Mouse (Mus musculus) frontal cortex, postnatal 36 days (tissue): ENCODE results near the gene Sh3rf3.
A peak's percentile ranks its signal among the peaks of the same experiment; 100 is the strongest.
"Not testable (repeated sequence)": the region's sequence is repeated elsewhere in the genome, so short reads cannot be mapped to it uniquely, and the experiment has no call there.

Experiments
- DNase-seq, 2 experiments: peaks; one replicate each; pipeline ENCODE4 v3.0.0; 2022; ENCODE audit warnings: low spot score in 2 of 2

The Sh3rf3 gene

DNA sequence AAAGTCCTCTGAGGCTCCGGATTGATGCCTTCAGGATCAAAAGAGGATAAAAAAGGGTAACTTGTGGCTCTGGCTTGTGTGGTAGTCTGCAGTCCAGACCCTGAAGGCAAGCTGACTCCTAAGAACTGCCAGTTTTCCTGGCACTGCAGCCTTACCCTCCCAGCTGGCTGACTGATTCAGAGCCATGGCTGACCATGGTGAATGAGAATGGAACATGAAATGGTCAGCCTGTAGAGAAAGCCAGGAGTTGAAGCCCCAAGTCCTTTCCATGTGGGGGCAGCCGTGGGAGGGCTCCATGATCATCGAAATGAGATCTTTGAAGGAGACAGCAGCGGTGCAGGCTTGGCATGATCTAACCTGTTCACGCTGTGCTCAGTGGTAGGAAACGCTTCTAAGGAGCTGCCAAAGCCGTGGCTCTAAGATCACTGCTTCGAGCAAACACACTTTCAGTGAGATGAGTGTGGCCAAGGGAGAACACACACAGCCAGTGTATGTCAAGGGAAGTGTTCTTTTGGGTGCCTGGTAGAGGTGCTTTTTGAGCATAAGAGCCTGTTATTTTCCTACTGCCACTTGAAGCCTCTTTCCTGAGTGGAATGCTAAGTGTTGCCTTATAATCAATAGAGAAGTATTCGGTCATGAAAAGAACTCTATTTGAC is 168.6 kb downstream of the Sh3rf3 start:
- DNase-seq: no peak

DNA sequence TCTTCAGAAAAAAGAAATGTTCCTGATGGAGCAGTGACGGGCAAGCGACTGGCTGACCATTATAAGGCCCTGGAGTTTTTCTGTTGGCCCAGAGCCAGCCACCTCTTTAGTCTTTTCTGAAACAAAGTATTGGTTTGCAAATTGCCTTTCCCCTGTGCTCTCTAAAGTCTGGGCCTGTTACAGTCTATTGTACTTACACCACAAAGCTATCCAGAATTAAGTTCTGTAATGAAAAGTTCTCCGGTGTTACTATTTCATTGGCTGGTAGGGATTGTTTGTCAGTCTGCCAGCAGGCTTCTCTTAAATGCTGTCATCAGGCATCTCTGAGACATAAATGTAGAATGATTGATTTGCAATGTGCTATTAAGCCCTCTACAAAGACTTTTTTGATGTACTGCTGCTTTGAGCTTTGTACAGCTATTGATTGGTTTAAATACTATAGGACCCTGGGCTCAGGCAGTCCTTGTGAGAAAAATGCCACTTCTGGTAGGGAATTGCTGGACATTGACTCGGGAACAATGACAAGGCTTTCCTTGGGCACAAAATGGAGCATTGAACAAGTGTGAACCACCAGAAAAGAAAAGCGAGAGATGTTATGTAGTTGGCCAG is 169.5 kb downstream of the Sh3rf3 start:
- DNase-seq: no peak

DNA sequence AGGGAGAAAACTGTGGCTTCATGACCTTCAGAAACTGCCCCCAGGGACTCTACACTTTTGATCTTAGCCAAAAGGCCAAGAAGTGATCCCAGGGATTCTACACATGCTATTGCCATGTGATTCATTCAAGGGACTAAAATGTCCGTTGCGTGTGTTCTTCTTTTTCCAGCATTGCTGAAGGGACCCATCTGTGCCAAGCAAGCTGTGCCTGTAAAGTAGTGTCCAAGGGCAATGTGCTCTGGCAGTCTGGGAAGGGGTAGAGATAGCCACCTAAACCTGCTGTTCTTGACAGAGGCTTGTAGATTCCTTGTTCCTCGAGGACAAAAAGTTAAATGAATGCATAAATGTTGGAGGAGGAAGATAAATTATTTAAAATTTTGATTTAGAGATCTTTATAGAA is 178.5 kb downstream of the Sh3rf3 start:
- DNase-seq: no peak

DNA sequence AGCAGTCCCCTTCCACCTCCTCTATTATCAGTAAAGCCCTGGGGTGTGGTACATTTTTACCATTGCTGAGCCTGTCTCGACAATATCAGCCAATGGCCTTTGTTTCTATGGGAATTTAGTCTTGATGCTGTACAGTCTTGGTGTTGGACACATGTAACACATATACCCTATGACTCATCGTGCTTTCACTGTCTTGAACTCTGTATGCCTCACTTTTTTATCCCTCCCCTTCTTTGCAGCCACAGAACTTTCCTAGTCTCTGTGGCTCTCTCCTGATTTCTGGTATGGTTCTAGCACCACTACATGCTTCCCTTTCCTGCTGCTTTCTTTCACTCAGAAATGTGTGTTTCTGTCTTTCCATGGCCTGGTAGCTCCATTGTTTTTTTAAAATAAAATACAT is 181.6 kb downstream of the Sh3rf3 start:
- DNase-seq: no peak

DNA sequence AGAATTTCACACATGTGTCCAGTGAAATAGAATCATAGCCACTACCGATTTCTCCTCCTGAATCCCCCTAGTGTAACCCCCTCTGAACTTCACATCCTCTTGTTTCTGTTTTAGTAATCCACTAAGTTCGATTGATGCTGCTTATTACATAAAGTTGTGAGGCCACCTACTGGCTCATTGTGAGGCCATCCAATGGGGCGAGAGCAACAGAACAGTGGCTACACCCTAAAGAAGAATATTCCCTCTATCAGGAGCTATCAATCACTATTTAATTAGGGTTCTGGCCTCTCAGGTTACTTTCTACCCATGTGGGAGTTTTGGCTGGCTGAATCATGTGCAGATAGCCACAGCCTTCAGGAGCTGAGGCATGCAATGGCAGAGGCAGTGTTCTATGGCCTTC is 182.0 kb downstream of the Sh3rf3 start:
- DNase-seq: no peak

DNA sequence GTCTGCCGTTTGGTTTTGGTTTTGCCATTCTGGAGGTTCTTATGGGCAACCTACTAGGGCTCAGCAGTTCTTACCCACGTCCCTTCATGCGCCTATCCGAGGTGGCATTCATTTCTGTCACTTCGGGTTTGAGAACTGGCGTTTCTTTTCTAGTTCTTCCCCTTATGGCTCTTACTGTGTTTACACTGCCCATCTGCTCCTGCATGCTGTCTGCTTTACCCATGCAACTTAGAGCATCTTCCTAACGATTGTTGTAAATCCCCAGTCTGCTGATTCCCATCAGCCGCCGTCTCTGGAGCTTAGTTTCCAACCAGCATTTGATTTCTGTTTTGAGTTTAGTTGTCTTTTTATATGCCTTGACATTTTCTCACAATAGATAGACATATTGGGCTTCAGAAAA is 189.2 kb downstream of the Sh3rf3 start:
- peak in 1 of 2 experiments; percentile 42 for DNase-seq

DNA sequence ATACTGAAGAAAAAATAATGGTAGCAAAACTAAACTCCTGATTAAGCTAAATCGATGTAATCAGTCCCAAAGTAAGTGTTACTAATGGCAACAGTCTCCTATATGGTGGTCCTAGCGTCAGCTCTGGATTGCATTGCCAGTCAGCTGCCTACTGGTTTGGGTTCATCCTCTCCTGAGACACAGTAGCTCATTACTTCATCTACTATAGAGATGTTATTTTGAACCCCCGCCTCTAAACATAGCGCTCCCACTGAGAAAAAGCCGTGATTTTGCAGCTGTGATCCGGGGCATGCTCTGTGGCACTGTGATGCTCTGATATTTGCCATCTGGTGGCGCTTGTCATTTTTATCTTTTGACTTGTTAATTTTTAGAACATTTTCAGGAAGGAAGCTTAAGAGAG is 198.3 kb downstream of the Sh3rf3 start:
- no peak for DNase-seq

DNA sequence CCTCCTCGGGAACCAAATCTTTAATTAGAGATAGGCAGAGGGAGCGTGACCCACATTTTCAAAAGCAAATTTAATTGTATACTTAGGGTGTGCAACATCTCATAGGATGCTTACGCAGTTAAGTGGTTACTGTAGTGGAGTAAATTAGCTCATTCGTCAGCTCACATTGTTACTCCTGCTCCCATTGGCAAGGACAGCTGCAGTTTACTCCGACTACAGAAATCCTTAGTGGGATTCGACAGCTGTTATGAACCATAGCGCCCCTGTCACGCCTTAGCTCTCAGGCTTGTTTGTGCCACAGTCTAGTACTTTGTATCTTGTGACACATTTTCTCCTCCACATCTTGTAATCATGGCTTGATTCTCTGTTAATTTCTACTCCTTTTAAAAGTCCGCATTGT is 200.5 kb downstream of the Sh3rf3 start:
- DNase-seq: no peak

DNA sequence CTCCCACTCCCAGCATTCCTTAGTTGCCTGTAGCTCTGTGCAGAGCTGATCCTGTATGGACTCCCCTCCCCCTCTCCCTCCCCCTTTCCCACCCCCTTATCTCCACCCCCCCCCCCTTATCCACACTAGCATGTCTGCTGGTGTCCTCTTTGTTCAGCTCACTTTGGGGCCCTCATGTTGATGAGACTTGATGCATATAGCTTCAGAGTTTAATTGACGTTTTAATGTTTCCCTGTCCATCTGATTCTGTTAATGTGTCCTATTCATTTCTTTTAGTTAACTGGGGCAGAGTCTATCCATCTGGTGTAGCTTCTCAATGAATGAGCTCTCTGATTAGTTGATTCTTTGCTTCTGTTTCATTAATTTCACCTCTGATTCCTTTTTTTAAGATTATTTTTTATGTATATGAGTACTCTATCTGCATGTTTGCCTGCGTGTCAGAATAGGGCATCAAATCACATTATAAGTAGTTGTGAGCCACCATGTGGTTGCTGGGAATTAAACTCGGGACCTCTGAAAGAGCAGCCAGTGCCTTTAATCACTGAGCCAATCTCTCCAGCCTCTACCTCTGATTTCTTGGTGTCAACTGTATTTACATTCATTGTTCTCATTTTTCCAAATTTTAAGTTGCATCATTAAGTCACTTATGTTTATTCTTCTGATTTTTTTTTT is 206.3 kb downstream of the Sh3rf3 start:
- DNase-seq: no peak

DNA sequence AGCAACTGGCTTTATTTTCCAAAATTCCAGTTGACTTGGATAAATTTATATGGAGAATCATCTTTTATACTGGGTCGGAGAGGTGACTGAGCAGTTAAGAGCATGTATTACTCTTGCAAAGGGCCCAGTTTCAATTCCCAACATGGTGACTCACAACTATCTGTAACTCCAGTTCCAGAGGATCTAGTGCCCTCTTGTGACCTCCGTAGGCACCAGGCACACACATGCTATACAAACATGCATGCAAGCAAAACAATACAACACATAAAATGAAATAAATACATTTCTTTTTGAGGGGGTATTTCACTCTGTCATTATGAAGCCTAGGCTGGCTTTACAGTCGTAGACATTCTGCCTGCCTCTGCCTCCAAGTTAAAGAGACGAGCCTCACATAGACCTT is 237.3 kb downstream of the Sh3rf3 start:
- DNase-seq: no peak

DNA sequence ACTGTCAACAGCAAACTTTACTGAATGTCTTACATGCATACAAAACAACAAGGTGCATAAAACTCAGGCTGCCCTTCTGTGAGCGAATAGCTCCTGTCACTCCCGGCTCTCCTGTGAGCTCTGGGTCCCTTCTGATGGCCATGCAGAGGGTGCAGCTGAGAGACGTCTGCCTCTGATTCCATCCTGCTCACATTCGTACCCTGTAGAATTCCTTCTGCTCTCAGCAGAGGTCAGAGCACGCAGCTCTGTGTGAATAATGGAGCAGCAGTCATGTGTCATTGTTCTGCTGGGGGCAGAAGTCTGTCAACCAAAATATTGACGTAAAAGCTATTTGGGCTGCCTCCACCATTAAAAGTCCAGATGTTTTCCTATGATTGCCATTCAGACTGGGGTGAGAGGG is 243.1 kb downstream of the Sh3rf3 start:
- no peak for DNase-seq

DNA sequence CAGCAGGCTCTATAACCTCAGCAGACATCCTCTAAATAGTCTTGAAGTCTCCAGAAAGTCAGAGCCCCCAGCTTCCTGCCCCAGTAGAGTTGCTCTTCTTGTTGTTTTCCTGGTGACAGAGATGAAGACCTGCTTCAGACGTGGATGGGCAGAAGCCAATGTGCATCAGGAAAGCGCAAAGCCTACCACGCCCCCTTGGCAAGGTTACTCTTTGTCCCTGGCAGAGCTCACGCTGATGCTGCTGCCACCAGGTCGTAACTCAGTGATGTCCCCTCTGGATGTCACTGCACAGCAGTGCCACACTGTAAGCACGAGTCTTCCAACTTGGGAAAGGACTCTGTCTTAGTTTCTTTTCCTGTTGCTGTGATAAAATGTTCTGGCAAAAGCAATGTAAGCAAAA is 253.6 kb downstream of the Sh3rf3 start:
- DNase-seq: no peak

DNA sequence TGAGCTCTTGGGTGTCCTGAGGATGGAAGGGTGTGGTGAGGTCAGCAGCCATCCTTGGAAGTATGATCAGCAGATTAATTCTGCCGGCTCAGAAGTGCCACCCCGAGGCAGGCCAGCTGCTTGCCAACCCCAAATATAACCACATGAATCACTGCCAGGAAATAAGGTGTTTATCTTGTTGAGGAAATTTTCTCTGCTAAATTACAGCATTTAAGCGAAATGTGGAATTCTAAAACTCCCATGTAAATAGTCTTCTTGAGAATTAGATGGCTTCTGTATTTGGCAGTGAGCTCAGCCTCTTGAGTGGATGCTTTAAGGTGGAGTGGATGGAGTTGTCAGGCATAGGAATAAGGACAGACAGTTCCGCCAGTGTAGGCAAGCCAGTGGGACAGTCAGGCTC is 259.7 kb downstream of the Sh3rf3 start:
- DNase-seq: no peak

DNA sequence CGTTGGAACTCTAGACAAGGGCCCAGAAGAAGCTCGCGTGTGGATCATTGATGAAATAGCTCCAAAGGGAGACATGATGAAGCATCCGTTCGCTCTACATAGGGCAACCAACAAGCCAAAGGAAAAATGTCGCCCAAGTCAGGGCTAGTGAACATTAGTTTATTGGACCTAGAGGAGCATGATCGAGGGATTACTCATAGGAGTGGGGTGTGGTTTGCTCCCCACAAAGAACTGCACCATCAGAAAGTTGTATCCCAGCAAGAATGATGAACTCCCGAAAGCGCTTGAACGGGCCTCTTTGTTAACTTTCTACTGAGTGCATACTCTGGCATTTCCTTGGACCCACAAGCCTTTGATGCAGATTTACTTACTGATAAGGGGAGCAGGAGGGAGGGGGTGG is 263.5 kb downstream of the Sh3rf3 start:
- DNase-seq: no peak

DNA sequence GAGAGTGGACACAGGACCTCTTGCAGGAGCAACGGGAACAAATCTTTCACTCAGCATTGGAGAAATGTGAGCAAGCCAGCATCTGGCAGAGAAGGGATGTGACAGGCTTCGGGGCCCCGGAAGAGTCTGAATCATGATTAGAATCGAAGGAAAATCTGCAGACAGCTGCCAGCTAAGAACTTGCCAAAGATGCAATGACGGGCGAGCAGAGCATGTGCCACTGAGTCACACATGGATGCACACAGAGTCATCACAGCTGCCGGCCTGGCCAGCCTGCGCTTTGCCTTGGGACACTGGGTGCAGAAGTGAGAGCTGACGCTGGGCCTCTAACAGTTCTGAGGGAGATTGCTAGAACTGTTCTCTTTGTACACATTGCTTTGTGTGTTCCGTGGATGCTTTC is 264.8 kb downstream of the Sh3rf3 start:
- DNase-seq: peak; percentile 39 to 54

DNA sequence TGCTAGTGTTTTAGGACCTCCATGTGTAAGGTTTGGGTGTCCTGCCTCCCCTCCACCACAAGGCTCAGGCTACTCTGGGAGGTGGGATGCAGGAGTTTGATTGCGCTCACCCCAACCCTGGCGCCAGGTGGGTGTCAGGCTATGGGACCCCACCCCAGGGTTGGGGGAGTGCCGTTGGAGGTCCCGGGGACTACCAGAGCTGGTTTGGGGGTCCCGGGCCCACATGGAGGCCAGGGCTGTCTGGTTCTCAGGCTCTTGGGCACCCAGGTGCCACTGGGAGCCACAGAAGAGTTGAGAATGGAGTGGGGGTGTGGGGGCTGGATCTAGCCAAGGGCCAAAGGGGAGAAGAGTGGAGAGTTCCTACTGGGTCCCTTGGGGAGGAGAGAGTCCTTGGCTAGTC is 272.4 kb downstream of the Sh3rf3 start:
- no peak for DNase-seq

DNA sequence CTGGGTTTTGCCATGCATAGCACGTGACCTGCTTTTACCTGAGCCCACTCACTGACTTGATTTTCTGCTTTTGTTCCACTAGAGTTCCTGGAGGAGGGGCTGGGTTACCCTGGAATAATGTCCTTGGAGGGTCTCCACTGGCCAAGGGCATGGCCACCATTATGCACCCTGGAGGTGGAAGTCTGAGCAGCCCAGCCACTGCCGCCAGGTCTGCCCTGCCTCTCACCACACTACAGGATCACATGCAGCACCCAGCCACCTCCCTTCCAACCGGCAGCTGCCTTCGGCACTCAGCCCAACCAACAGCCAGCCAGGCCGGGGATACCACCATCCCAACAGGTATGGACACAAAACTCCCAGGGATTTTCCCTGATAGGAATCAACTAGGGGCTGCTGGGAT is 273.4 kb downstream of the Sh3rf3 start:
- DNase-seq: no peak

DNA sequence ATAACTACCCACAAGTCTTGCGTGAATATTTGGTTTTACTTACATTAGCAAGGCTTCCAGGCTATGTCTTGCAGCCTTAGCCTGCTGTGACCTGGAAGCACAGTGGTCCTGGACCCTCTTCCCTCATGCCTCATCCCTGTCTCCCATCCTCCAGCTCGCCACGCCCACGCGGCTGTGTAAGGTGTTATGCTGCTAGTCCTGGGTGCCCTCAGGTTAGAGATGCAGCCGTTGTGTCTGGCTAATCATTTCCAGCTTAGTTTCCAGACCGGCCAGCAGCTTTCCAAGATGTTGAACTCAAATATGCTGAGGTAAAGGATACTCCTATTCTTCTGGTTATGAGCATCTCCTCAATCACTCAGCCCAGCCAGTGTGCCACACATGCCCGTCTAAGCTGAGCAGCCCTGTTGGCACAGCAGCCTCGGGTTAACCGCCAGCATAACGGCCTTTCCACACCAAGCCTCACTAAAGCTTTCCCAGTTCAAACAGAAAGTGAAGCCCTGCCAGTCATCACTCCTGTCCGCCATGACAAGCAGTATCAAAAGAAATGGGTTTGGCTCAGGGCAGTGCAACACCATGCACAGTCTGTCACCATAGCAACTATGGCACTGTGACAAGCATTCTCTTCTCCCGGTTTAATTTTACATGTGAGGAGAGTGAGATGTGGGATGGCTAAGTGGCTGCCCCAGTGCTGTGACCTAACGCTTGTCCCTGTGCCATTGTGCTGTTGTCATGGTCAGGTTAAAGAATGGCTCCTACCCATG is 276.9 kb downstream of the Sh3rf3 start:
- DNase-seq: peak; percentile 47 to 72

DNA sequence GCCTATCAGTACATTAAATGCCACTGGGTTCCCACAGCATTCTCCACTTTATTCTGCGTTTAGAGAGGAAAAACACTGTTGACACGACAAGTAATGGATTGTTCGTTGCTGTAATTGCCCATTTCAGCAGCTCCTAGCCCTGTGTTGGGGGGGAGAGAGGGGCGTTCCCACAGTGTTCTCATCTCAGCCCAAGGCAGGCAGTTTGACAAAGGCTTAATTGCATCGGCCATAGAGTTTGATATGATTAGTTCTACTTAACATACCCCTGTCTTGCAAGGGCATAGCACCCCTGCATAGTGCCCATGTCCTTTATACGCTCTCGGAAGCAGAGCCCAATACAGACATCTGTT is 277.4 kb downstream of the Sh3rf3 start:
- no peak for DNase-seq

DNA sequence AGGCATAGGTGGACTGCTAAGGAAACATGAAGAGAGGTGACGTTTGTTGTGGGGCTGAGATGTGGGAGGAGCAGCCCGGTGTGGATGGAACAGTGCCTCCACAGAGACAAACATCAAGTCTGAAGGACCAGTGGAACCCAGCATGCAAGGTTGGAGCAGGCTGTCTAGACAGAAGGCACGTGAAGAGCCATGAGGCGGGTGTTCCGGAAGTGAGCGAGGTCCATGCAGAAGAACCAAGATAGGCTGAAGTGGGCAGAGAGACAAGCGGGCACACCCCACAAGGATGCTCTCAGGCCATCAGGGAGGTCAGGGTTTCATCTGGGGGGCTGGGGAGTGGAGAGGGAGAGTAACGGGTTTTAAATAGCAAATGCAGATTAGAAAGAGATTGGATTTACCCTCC is 278.4 kb downstream of the Sh3rf3 start:
- no peak for DNase-seq

DNA sequence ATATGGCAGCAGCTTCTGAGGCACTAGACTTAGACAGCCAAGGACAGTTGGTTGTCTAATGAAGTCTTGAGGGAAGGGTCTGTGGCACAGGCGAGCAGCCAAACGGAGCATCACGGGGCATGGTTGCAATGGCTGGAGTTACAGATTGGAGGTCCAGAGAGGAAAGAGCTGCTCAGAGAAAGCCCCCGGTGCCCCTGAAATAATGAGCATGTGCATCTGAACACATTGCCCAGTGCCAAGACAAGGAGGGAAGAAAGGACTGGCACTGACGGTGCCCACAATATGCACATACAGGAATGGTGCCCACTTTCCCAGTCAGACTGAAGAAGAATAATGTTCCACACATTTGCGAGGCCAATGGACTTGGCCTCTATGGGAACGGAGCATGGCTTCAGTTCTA is 278.8 kb downstream of the Sh3rf3 start:
- DNase-seq: no peak

DNA sequence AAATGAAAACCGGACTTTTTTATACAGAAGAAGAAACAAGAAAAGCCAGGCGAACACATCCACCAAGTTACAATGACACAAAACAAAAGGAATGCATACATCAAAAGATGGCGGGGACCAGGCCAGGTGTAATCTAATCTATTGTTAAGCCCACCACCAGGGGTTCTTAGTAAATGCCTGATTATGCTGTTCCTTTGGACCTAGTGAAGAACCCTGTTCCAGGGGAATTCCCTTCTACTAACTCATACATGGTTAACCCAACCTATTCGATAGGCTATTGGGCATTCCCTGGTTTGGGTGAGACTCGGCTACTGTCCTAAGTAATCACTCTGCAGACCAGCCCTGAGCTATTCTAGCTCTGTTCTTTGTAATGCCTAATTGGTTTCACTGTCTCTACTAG is 289.9 kb downstream of the Sh3rf3 start:
- not testable (repeated sequence) for DNase-seq

DNA sequence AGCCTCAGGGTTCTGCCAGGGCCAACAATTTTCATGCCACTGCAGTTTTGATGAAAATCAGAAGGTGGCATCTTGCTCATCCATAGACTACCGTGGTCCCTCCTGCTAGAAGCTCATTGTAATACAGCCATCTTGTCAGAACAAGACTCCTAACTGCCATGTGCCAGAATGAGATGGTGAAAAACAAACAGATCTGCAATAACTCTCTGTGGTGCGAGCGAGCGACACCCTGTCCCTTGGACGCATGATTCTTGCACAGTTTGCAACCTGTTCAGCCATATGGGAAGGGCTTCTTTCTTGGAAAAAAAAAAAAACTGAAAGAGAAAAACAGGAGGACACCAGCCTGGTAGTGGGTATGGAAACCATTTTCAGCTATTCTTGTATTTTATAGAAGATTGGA is 291.5 kb downstream of the Sh3rf3 start:
- DNase-seq: no peak
